Mouse (Mus musculus): ENCODE data around the gene Slc29a2. TPM values are rescaled to one million over a fixed set of nuclear protein-coding genes. Genes with fewer than 3 reads are reported as not detected.
A peak's percentile ranks its signal among the peaks of the same experiment; 100 is the strongest.
"Not testable (repeated sequence)": the region's sequence is repeated elsewhere in the genome, so short reads cannot be mapped to it uniquely, and the experiment has no call there.

The Slc29a2 gene
- 10 to 100 TPM; 16.8 to 17.3 TPM for total RNA-seq (2021)
- long read RNA-seq, experiment 1, transcript Slc29a2-204 (12 exons, 2,619 nt): major isoform, 9 of 17 reads
- long read RNA-seq, experiment 1, partial matches to known transcripts: 3 of 17 reads
- long read RNA-seq, experiment 1, other reads (novel, unspliced or antisense): 5 of 17 reads
- long read RNA-seq, experiment 2, transcript Slc29a2-204 (12 exons, 2,619 nt): major isoform, 18 of 27 reads
- long read RNA-seq, experiment 2, partial matches to known transcripts: 3 of 27 reads
- long read RNA-seq, experiment 2, other reads (novel, unspliced or antisense): 6 of 27 reads

DNA sequence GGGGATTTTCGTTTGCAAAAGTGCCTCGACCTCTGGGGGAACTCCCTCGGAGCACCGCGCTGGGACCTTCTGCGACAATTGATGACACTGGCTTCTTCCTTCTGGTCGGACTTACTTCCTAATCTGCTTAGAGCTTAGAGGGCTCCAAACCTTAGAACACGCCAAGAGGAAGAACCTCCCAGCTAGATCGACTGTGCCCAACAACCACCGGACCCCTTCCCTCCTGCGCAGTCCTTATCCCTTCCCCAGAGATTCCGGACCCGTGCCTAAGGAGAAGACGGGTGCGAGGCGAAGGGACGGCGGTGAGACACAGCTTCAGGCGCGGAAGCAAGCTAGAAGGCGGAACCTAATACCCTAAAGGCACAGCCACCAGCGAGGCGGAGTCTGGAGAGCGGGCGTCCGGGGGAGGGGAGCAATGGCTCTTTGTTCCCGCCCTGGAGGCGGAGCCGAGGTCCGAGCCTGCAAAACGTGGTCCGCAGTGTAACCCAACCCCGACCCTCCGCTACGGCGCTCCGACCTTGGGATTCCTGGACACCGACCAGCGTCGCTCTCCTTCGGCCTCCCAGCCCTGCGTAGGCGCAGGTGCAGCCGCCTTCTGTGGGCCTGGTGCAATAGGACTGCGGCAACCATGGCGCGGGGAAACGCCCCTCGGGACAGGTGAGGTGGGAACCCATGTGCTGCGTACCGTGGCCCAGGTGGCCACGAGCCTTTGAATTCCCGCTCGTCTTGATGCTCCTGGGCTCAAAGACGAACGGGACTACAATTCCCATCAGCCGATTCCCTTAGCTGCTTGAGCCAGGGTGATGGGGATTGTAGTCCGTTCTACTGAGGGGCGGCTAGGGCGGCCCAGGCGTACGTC is at the start of gene Slc29a2:
TSS of gene Slc29a2 (plus strand) at position 240 of the 859 bp plus-strand sequence.
- DNase-seq (ENCODE audit: low spot score in 2 of 2): peak; percentile 85 to 90

DNA sequence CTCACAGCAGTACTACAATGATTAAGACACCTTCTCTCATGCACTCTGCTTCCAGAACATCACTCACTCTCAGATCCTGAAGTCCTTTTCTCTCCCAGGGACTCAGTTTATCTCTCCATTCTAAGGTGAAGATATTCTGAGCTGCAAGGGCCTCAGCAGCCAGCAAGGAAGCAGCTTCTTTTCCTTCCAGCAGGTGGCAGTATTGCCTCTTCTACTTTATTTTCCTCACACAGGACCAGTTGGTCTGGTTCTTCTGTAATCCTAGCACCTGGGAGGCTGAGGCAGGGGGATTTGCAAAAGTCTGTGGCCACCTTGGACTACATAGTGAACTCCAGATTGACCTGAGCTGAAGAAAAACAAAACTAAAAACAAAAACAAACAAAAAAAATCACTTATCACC is 41.9 kb upstream of the Slc29a2 start:
- DNase-seq (ENCODE audit: low spot score in 2 of 2): peak in 1 of 2 experiments; percentile 79

DNA sequence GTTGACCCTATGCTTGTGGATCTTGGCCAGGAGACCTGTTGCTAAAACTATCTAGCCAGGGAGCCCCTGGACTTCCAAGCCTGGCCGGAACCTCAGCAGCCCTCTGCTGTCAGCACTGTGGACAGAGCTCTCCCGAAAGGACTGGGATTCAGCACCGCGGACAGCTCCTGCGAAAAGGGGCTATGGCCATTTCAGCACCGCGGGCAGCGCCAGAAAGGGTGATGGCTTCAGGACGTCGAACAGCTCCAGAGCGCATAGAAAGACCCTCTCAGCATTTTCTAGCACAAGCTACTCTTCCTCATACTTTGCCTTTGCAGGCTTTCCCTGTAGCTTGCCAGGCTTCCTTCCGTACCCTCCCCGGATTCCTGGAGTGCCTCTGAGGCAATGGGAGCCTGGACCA is 34.6 kb upstream of the Slc29a2 start:
- DNase-seq (ENCODE audit: low spot score in 2 of 2): peak; percentile 77 to 79

DNA sequence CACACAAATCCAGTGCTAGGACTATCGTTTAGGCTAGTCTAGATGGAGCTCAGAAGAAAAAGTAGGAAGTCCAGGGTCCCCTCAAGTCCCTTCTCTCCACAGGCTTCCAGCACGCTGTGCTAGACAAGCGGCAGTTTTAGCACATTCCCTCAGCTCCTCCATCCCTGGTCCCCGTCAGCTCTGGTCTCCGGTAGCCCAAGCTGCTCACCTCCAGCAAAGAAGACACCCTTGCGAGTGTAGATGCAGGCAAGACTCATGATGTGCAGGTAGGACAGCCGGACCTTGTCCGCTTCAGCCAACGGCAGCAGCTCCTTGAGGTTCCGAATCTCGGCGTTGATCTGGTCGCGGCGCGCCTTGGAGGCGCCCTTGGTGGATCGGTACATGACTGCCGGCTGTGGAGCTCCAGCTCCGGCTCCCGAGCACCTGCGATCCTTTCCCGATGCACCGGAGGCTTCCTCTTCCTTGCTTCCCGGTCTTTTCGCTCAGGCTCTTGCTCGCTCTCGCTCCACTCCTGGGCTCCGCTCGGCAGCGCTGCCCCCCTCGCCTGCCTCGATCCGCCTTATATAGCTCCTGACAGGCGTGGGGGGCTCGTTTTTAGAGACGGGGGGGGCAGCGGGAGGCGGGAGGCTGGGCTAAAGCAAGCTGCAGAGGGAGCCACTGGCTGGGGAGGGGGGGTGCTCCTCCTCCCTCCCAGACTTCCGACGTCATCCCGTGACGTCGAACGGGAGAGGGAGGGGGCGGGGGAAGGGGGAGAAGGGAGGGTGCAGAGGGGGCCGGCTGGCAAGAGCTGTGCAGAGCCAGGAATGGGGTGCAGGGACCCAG is 34.0 kb upstream of the Slc29a2 start:
- peak; percentile 75 to 78 for DNase-seq (ENCODE audit: low spot score in 2 of 2)

DNA sequence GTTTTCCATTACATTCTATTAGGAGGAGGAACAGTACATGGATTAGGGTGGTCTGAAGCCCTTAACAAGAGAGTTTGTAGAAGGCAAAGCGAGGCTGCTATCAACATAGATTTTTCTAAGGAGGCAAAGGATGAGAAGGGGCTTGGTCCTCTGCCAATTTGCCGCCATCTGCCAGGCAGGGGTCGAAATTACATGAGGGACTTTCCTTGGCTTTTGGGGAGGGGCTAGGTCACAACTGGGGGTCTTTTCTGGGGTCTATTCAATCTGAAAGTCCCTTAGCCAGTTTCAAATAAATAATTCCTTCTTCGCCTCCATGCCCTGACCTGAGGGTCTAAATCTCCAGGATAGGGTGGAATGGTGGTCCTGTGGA is 33.4 kb upstream of the Slc29a2 start, which contains the start of gene Npas4:
TSS of gene Npas4 (minus strand) at position 61 of the 370 bp plus-strand sequence.
- DNase-seq (ENCODE audit: low spot score in 2 of 2): no peak

DNA sequence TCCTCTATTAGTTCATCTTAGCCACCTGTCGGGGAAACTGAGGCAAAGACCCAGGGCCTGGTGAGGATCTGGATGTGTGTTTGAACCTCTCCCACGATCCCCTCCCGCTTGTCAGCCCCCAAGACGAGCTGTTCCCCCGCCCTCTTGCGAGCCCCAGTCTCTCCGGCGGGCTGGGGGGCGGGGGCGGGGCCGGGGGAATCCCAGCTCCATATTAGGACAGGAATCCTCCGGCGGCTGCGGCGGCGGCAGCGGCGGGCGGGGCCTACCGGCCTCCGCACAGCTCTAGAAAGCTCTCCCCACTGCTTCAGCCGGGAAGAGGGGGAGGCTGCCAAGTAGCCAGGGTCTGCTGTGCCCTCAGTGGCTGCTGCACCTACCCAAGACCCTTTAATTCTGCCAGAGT is 32.9 kb upstream of the Slc29a2 start:
- DNase-seq (ENCODE audit: low spot score in 2 of 2): peak in 1 of 2 experiments; percentile 44

DNA sequence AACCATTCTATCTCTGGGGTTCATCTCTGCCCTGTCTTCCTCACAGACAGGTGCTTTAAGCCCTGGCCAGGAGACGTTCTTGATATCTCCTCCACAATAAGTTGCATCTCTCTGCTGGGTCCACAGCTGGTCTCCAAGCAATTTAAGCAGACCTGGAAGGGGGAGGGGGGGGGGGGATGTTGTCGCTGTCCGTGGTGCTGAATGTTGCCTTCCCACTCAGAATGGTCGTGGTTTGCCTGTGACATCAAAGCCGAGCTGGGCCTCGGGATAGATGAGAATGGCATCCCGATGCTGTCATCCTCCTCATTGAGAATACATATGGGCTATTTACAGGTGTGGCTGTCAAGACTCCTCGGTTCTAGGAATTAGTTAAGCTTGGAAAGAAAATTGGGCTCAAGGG is 31.3 kb upstream of the Slc29a2 start:
- no peak for DNase-seq (ENCODE audit: low spot score in 2 of 2)

DNA sequence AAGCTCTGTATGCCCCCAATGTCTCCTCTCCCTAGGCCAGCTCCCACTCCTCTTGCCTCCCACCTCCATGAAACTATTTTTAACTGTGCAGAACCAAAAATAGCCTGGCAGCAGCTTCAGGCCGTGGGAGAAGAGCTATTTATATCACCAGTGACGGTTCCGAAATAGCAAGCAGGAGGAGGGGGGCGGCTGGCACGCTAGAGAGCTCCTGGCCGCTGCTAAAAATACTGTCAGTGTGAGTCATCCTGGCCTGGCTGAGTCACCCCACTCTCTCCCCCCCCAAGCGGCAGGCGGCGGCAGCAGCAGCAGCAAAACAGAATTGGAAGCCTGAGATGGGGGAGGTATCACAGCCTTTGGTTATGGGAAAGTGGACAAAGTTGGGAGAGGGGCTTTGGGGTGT is 30.8 kb upstream of the Slc29a2 start:
- DNase-seq (ENCODE audit: low spot score in 2 of 2): peak; percentile 44 to 66

DNA sequence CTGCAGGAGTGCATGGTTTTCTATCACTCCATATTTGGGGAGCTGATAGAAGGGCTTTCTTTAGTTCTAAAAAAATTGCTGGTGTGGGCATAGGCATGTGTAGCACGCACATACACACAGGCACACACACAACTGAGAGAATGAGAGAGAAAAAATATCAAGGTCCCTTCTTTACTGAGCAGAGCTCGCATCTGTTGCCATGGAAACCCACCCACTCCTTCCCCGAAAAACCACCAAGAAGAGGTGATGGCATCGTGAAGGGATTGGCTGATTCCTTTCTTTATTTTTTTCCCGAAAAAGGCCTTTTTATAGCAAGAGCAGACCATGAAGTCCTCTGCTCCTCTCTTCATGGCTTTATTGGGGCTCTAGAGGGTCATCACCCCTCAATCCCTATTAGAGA is 29.6 kb upstream of the Slc29a2 start:
- peak; percentile 39 to 76 for DNase-seq (ENCODE audit: low spot score in 2 of 2)

DNA sequence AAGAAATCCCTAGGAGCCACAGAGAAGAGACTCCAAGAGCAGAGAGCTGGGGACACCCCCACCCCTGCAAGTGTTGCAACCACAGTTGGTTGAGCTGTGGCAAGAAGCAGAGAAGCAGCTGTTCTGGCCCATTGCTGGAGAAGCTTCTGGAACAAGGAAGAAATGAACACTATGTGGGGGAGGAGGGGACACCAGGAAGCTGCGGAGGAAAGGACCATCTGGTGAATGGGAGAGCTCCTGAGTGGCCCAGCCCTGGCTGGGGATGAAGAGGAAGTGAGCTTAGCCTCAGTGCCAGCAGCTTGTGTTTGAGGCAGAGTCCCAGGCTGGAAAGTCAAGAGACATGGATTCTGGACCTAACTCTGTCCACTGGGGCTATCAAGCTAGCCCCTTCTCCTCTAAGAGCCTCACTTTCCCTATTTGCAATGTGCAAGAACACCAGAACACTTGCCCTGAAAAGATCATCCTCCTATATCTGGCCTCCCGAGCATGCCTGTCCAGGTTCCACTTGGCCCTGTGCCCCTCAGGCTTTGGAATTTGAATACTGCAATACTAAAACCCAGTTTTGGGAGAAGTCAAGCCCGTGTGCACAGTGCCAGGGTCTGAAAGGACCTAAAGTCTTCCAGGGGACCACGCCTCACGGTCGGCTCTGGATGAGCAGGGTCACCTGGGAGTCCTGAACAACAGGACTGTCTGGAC is 24.1 kb upstream of the Slc29a2 start:
- DNase-seq (ENCODE audit: low spot score in 2 of 2): no peak

DNA sequence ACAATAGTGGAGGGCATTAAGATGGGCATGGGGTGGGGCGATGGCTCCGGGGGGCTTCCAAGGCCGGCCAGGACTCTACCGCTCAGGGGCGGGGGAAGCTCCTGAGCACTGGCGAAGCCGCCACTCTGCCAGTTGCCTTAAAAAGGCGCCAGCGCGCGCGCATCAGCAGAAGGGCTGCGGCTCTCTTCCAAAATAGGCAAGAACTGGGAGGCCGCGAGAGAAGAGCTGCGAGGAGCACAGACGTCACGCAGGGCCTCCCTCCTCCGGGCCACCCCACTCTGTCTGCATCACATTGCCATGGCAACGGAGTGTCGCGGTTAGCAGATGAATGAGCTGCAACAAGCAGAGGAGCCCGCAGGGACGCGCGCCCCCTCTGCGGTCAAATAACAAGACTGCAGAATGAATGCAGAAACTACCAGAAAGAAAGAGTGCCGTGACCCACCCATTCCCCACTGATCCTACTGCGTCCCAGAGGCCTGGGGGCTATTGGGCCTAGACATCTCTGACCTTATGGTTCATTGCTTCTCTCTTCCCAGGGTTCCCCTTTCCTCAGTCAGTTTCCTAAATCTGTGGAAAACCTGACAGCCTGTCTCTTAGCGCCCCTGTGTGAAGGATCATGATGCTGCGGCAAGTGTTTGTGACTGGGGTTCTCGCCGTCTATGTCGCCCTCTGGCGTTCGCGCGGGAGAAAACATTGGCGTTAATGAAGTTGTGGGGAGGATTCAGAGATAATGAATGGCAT is 21.8 kb upstream of the Slc29a2 start:
- peak; percentile 89 to 94 for DNase-seq (ENCODE audit: low spot score in 2 of 2)

DNA sequence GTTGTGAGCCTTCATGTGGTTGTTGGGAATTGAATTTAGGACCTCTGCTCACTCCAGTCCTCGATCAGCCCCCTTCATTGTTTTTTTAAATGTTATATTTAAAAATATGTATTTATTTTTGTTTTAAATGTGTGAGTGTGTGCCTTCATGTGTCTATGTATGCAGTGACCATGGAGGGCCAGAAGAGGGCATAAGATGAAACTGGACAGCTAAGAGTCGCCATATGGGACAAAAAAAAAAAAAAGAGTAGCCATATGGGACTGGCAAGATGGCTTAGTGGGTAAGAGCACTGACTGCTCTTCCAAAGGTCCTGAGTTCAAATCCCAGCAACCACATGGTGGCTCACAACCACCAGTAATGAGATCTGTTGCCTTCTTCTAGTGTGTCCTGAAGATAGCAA is 20.0 kb upstream of the Slc29a2 start:
- not testable (repeated sequence) for DNase-seq (ENCODE audit: low spot score in 2 of 2)

DNA sequence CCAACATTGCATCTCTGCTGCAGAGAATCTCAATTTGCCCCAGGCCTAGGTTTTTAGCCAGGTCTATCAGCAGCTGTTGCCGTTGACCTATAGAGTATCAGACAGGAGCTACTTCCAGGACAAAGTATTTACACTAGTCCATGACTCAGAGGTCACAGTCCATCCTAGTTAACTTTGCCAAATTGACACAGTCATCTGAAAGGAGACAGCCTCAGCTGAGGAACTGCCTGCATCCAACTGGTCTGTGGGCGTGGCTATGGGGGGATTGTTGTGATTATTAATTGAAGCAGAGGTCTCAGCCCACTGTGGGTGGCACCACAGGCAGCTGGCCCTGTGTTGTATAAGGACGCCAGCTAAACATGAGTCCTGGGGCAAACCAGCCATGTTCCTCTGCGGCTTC is 18.7 kb upstream of the Slc29a2 start:
- no peak for DNase-seq (ENCODE audit: low spot score in 2 of 2)

DNA sequence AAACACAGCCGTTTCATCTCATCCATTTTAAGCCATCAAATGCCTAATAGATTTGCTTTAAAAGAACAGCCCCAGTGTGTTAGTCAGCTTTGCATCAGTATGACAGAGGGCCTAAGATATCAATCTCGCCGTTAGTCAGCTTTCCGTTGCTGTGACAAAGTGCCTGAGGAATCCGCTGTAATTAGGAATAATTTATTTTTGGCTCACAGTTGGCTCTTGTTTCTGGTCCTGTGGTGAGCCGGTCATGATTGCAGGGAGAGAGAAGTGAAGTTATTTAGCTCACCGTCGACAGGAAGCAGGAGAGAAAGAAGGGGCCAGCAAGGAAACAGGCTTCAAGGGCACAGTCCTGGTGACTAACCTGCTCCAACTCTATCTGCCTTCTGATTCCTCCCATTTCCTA is 10.5 kb upstream of the Slc29a2 start:
- no peak for DNase-seq (ENCODE audit: low spot score in 2 of 2)

DNA sequence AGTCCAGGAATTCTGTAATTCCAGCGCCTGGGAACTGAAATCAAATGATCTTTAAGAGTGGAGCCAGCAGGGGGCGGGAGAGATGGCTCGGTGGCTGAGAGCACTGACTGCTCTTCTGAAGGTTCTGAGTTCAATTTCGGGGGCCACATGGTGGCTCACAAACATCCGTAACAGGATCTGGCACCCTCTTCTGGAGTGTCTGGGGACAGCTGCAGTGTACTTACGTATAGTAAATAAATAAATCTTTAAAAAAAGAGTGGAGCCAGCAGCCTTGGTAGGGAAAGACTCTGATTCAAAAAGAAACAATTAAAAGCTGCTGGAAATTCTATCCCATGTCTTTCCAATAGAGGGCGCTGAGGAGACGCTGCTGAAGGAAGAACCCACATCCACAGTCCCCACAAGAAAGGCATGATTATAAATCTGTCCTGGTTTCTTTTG is 8.7 kb upstream of the Slc29a2 start:
- peak in 1 of 2 experiments; percentile 38 for DNase-seq (ENCODE audit: low spot score in 2 of 2)

DNA sequence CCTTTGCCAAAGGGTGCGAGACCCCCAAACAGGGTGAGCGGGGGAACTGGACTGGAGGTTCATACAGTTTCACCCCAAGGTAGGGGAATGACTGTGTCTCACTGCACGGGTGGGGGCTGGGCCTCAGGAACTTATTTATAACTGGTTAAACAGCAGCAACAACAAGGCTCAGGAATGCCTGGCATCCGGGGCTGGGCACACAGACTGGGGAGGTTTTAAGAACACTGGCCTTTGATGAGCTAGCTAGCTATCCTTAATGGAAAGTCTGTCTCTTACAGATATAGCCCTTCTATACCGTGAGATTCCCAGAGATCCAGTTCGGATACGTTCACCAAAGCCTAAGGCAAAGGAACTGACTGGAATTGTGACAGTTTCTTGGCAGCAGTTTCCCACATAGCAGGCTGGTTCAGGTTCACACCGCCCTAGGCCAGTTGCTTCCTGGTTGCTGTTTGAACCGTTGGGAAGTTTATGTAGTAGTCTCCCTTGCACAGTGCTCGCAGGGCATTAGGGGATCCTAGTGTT is 7.4 kb upstream of the Slc29a2 start:
- DNase-seq (ENCODE audit: low spot score in 2 of 2): no peak

DNA sequence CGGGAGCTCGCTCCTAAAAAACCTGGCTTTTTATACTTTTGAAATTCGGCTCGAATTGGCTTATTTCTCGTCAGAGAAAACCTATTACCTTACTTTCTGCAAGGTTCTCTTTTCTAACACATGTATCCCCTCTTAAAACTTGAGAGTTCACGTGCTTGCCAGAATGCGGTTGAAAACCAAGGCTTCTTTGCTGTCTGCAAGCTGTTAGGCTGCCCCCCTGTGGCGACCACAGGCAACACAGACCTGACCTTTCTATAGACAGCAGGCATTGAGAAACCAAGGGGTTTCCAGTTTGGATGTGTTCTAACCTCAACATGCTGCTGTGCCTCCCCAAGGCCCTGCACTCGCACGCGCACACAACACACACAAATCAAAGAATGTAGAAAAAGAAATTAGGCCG is 6.9 kb upstream of the Slc29a2 start:
- DNase-seq (ENCODE audit: low spot score in 2 of 2): peak; percentile 29 to 43

DNA sequence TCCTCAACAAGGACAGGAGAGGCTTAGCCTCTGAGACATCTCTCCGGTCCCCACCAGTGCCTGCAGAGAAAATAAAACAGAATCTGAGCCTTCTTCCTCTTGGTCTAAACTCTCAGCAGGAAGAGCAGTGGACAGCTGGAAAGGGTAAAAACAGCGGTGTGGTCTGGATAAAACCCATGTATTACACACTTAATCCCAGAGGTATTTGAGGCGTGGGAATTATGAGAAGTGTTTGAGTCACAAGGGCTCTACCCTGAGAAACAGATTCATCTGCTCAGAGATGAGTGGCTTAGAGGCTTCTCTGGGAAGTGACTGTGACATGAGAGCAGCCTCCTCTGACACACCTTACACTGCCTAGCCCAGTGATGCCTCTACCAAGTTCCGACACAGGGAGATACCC is 6.0 kb upstream of the Slc29a2 start:
- DNase-seq (ENCODE audit: low spot score in 2 of 2): no peak

DNA sequence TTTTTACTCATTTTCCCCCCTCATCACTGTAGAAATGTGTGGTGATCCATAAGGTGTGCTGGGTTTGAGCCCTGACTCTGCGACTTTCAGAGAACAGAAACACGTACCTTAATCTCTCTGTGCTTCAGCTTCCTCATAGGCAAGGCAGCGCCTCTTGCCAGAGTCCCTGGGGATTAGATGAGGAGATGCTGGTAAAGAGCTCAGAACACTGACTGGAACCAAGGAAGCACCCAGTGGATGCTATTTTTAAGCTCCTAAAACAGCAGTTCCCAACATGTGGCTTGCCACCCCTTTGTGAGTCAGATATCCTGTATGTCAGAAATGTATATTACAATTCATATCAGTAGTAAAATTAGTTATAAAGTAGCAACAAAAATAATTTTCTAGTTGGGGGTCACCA is 5.5 kb upstream of the Slc29a2 start:
- DNase-seq (ENCODE audit: low spot score in 2 of 2): no peak

DNA sequence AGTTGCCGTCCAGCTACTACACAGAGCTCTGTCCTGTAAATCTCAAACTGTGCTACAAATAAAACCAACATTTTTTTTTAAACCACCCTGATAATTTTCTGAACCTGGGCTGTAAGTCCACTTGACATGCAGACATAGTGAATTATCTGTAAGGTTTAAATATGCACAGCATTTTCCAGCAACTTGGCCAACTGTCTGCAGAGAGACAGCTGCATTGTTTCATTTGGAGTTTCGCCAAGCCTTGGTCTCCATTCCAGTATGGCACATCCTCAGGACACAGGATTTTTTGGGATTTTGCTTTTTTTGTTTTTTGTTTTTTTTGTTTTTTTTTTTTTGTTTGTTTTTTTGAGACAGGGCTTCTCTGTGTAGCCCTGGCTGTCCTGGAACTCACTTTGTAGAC is 2.2 kb upstream of the Slc29a2 start:
- DNase-seq (ENCODE audit: low spot score in 2 of 2): no peak

Data from layer of hippocampus, postnatal 14 days (tissue).